Comparison of ENCODE assay signal across 10 mouse cellular contexts in genomic region chr13:56159016-56159601, GRCm38 (mm10). TPM values are rescaled to one million over a fixed set of nuclear protein-coding genes. Genes with fewer than 3 reads are reported as not detected.
DNase-seq lines count a peak whose midpoint lies in the region; ATAC-seq and TF ChIP-seq lines count a peak whose summit lies in the region.
"Had no signal": no experiment of that assay in that cellular context is flagged by ENCODE, and none has a peak within 500 bp of the region (broad histone marks: within the 10 kb centered on the region; RNA-seq: fewer than 3 reads in every experiment).

No protein-coding gene starts in this region.

- no peak overlapping the region for H3K4me3 ChIP-seq in kidney, embryonic 14.5 days (ENCODE audit: low read length)
- H3K4me3 ChIP-seq in kidney, adult 2 months (ENCODE audit: insufficient read depth, low read depth, low read length), result no peak overlapping the region
- peak overlapping the region; percentile 5; the same call in 1 of the 2 replicates for H3K4me3 ChIP-seq in ES-Bruce4 (ENCODE audit: low read depth, low read length)
- H3K4me3 ChIP-seq in spleen, adult 2 months (ENCODE audit: extremely low read depth, insufficient read depth, insufficient read length), result no peak overlapping the region

- H3K9me3 ChIP-seq in kidney, embryonic 14.5 days (ENCODE audit: control insufficient read depth, low read length), result no peaks in the 10 kb centered on the region
- H3K9me3 ChIP-seq in ES-Bruce4 (replicated peaks; ENCODE audit: control insufficient read depth, insufficient read depth, low read length, poor library complexity, severe bottlenecking), result no peaks in the 10 kb centered on the region

- no peak overlapping the region; the same call in 1 of the 2 replicates for H3K4me2 ChIP-seq in kidney, embryonic 14.5 days (replicated peaks; ENCODE audit: low read depth, low read length)
- H3K4me2 ChIP-seq: hindbrain, embryonic 14.5 days had no signal

- no peak for TF ChIP-seq POLR2A in kidney, adult 2 months (IDR thresholded peaks at IDR 0.05; ENCODE audit: low read depth, low read length)
- no peak for TF ChIP-seq POLR2A in ES-Bruce4 (IDR thresholded peaks at IDR 0.05; ENCODE audit: insufficient read depth, low read length)
- no peak for TF ChIP-seq POLR2A in spleen, adult 2 months (IDR thresholded peaks at IDR 0.05; ENCODE audit: low read depth, low read length)

- no peak overlapping the region for H3K27ac ChIP-seq in kidney, embryonic 14.5 days (ENCODE audit: low read depth, low read length)
- no peak overlapping the region for H3K27ac ChIP-seq in kidney, adult 2 months (ENCODE audit: insufficient read depth, low read depth, low read length)
- H3K27ac ChIP-seq in ES-Bruce4 (ENCODE audit: insufficient read depth, low read length), result no peak overlapping the region
- peak overlapping the region; percentile 21 for H3K27ac ChIP-seq in spleen, adult 2 months (ENCODE audit: insufficient read depth, low read length)
- H3K27ac ChIP-seq: hindbrain, embryonic 14.5 days had no signal

- no peak for DNase-seq in kidney, adult 2 months
- peak in 1 of 2 experiments; percentile 56 for DNase-seq in spleen, adult 2 months (ENCODE audit: low read depth in 1 of 2, low spot score in 2 of 2)
- no peak for DNase-seq in cerebellum, adult 9-11 months
- DNase-seq in urinary bladder, postnatal 10 days (ENCODE audit: low spot score), result no peak

- H3K36me3 ChIP-seq in kidney, embryonic 14.5 days (ENCODE audit: control insufficient read depth, insufficient read depth, low read length), result no peaks in the 10 kb centered on the region
- no peaks in the 10 kb centered on the region for H3K36me3 ChIP-seq in kidney, adult 2 months (ENCODE audit: control insufficient read depth, insufficient read depth, low read length)
- H3K36me3 ChIP-seq in ES-Bruce4 (ENCODE audit: control insufficient read depth, insufficient read depth, low read length, poor library complexity, severe bottlenecking), result no peaks in the 10 kb centered on the region
- no peaks in the 10 kb centered on the region for H3K36me3 ChIP-seq in spleen, adult 2 months (ENCODE audit: control insufficient read depth, insufficient read depth, low read length)

- no peak for TF ChIP-seq CTCF in kidney, adult 2 months (conservative IDR thresholded peaks at IDR 0.05; ENCODE audit: insufficient read depth, insufficient read length, low read depth, low read length)
- TF ChIP-seq CTCF in ES-Bruce4 (IDR thresholded peaks at IDR 0.05; ENCODE audit: low read depth, low read length), result no peak
- no peak for TF ChIP-seq CTCF in spleen, adult 2 months (IDR thresholded peaks at IDR 0.05; ENCODE audit: extremely low read depth, insufficient read depth, insufficient read length, insufficient replicate concordance)

- H3K4me1 ChIP-seq in kidney, embryonic 14.5 days (ENCODE audit: control insufficient read depth, insufficient read depth, low read length), result peaks cover 15% of the 10 kb centered on the region; the same call in 1 of the 2 replicates
- no peaks in the 10 kb centered on the region for H3K4me1 ChIP-seq in kidney, adult 2 months (ENCODE audit: control insufficient read depth, insufficient read depth, low read length)
- no peaks in the 10 kb centered on the region for H3K4me1 ChIP-seq in ES-Bruce4 (ENCODE audit: control insufficient read depth, insufficient read depth, low read length)
- H3K4me1 ChIP-seq in spleen, adult 2 months (ENCODE audit: control insufficient read depth, insufficient read depth, insufficient read length), result peaks cover 20% of the 10 kb centered on the region; the same call in 1 of the 2 replicates

- H3K27me3 ChIP-seq in kidney, embryonic 14.5 days (ENCODE audit: control insufficient read depth, insufficient read depth, low read length), result peaks cover 4% of the 10 kb centered on the region; the same call in 1 of the 2 replicates
- H3K27me3 ChIP-seq in kidney, adult 2 months (replicated peaks; ENCODE audit: control insufficient read depth, insufficient read depth, low read length), result no peaks in the 10 kb centered on the region
- H3K27me3 ChIP-seq in ES-Bruce4 (ENCODE audit: control insufficient read depth, insufficient read depth, low read length, poor library complexity, severe bottlenecking), result no peaks in the 10 kb centered on the region
- no peaks in the 10 kb centered on the region for H3K27me3 ChIP-seq in spleen, adult 2 months (ENCODE audit: control insufficient read depth, insufficient read depth, low read length)

- 32% methylated on average over 14 of the region's 14 CpGs for WGBS in kidney, embryonic 14.5 days
- 50% methylated on average over 14 of the region's 14 CpGs for WGBS in kidney, adult 2 months
- WGBS in spleen, adult 2 months, result 7% methylated on average over 14 of the region's 14 CpGs

- H3K9ac ChIP-seq in kidney, embryonic 14.5 days (ENCODE audit: low read depth, low read length), result no peak overlapping the region
- no peak overlapping the region for H3K9ac ChIP-seq in ES-Bruce4 (ENCODE audit: low read depth, poor library complexity, severe bottlenecking)
- H3K9ac ChIP-seq: hindbrain, embryonic 14.5 days had no signal

- TF ChIP-seq EP300 in ES-Bruce4 (IDR thresholded peaks at IDR 0.05; ENCODE audit: insufficient read depth, low read depth, low read length), result no peak

- ATAC-seq in kidney, embryonic 14.5 days (ENCODE audit: low FRiP score, low TSS enrichment), result peak; percentile 47
- ATAC-seq in inflammation-experienced regulatory T-cells, adult 6 months, result peak; percentile 58
- no peak for ATAC-seq in frontal cortex, adult (ENCODE audit: low TSS enrichment)
- ATAC-seq: Patski had no signal

RNA-seq across cellular contexts. Expression of gene Tifab, which starts 19.6 kb away (rescaled TPM):
- polyA plus RNA-seq in kidney, embryonic 14.5 days (2014; fragmentation: Nextera tagmentation; extraction: Ambion mirVana), result 0.66 and 1.0 TPM in 2 replicates
- polyA plus RNA-seq in kidney, adult 2 months (2012; rRNA removed), result 2.4 and 2.8 TPM in 2 replicates
- polyA plus RNA-seq in ES-Bruce4 (2011; ENCODE audit: insufficient read depth, insufficient read length, low read depth, missing spikeins), result 0.18 TPM in 1 of 2 replicates, not detected in the other
- polyA plus RNA-seq in inflammation-experienced regulatory T-cells, adult 6 months (2017; shearing (Covaris generic)), result under 1 TPM in 1 of 3 experiments, not detected in 2; 0.91 TPM
- polyA plus RNA-seq in spleen, adult 2 months (2012; rRNA removed), result 20.8 and 26.8 TPM in 2 replicates
- polyA plus RNA-seq: Patski had no signal

RNA-seq across cellular contexts. Expression of gene H2afy, which starts 22.9 kb away (rescaled TPM):
- polyA plus RNA-seq in kidney, embryonic 14.5 days (2014; fragmentation: Nextera tagmentation; extraction: Ambion mirVana), result 440 and 481 TPM in 2 replicates
- polyA plus RNA-seq in kidney, adult 2 months (2012; rRNA removed), result 74.5 and 89.3 TPM in 2 replicates
- 222 and 240 TPM in 2 replicates for polyA plus RNA-seq in ES-Bruce4 (2011; ENCODE audit: insufficient read depth, insufficient read length, low read depth, missing spikeins)
- polyA plus RNA-seq in inflammation-experienced regulatory T-cells, adult 6 months (2017; shearing (Covaris generic)), result 100 to 1,000 TPM; 112 to 148 (median 117) TPM
- 125 and 150 TPM in 2 replicates for polyA plus RNA-seq in spleen, adult 2 months (2012; rRNA removed)
